Mouse (Mus musculus): ENCODE measurements around the gene Krt32. TPM values are rescaled to one million over a fixed set of nuclear protein-coding genes. Genes with fewer than 3 reads are reported as not detected.

The Krt32 gene
- polyA plus RNA-seq, 1 experiment = not detected

- 45% methylated on average over 2 of the region's 2 CpGs for WGBS
- peaks cover 5% of the 10 kb centered on the region; the same call in 1 of the 2 replicates for H3K4me1 ChIP-seq (ENCODE audit: control insufficient read depth, insufficient read depth, insufficient read length, low read length)
- H3K27ac ChIP-seq (ENCODE audit: insufficient read depth, low read depth, low read length) = no peak overlapping the region
Measured at GRCm38 (mm10) chr11:100113742-100114029, 25.7 kb upstream of the Krt32 start.

GRCm38 (mm10) chr11:100112935-100113741 lies 25.1 kb upstream of the Krt32 start:
- Histone ChIP-seq H3K27me3 (ENCODE audit: control insufficient read depth, insufficient read depth, low read length) (no peaks in the 10 kb centered on the region), H3K36me3 (ENCODE audit: control insufficient read depth, insufficient read depth, low read length) (no peaks in the 10 kb centered on the region), H3K4me3 (ENCODE audit: low read depth, low read length) (no peak overlapping the region), H3K27ac (ENCODE audit: insufficient read depth, low read depth, low read length) (no peak overlapping the region), H3K4me1 (ENCODE audit: control insufficient read depth, insufficient read depth, insufficient read length, low read length) (peaks cover 5% of the 10 kb centered on the region; the same call in 1 of the 2 replicates)
- 67% methylated on average over 11 of the region's 11 CpGs for WGBS
- TF ChIP-seq CTCF (IDR thresholded peaks at IDR 0.05; ENCODE audit: extremely low read depth, insufficient read length, insufficient replicate concordance, low read depth, low read length) = no peak
- no peak for TF ChIP-seq POLR2A (IDR thresholded peaks at IDR 0.05; ENCODE audit: low read depth, low read length)

More at GRCm38 (mm10) chr11:100113742-100114029, 25.7 kb upstream of the Krt32 start:
- TF ChIP-seq CTCF (IDR thresholded peaks at IDR 0.05; ENCODE audit: extremely low read depth, insufficient read length, insufficient replicate concordance, low read depth, low read length) (no peak), POLR2A (IDR thresholded peaks at IDR 0.05; ENCODE audit: low read depth, low read length) (no peak)
- Histone ChIP-seq H3K4me3 (ENCODE audit: low read depth, low read length) (no peak overlapping the region), H3K27me3 (ENCODE audit: control insufficient read depth, insufficient read depth, low read length) (no peaks in the 10 kb centered on the region), H3K36me3 (ENCODE audit: control insufficient read depth, insufficient read depth, low read length) (no peaks in the 10 kb centered on the region)

GRCm38 (mm10) chr11:100105576-100106122 lies 17.6 kb upstream of the Krt32 start, which contains the start of gene Krt36:
TSS of gene Krt36 (minus strand) at chr11:100105626.
- no peak within 1 kb of the TSS for H3K4me3 ChIP-seq (ENCODE audit: low read depth, low read length)
- WGBS = 55% methylated on average over 6 of the region's 6 CpGs
- no peaks in the 10 kb centered on the region for H3K27me3 ChIP-seq (ENCODE audit: control insufficient read depth, insufficient read depth, low read length)
- TF ChIP-seq CTCF (IDR thresholded peaks at IDR 0.05; ENCODE audit: extremely low read depth, insufficient read length, insufficient replicate concordance, low read depth, low read length) (no peak), POLR2A (IDR thresholded peaks at IDR 0.05; ENCODE audit: low read depth, low read length) (no peak)
- no peak within 1 kb of the TSS for H3K27ac ChIP-seq (ENCODE audit: insufficient read depth, low read depth, low read length)
- peaks cover 6% of the 10 kb centered on the region for H3K4me1 ChIP-seq (ENCODE audit: control insufficient read depth, insufficient read depth, insufficient read length, low read length)
- H3K36me3 ChIP-seq (ENCODE audit: control insufficient read depth, insufficient read depth, low read length) = no peaks in the 10 kb centered on the region

GRCm38 (mm10) chr11:100102693-100103429 lies 14.8 kb upstream of the Krt32 start:
- TF ChIP-seq CTCF (IDR thresholded peaks at IDR 0.05; ENCODE audit: extremely low read depth, insufficient read length, insufficient replicate concordance, low read depth, low read length) (no peak), POLR2A (IDR thresholded peaks at IDR 0.05; ENCODE audit: low read depth, low read length) (no peak)
- H3K27ac ChIP-seq (ENCODE audit: insufficient read depth, low read depth, low read length) = no peak overlapping the region
- no peaks in the 10 kb centered on the region for H3K27me3 ChIP-seq (ENCODE audit: control insufficient read depth, insufficient read depth, low read length)
- H3K4me3 ChIP-seq (ENCODE audit: low read depth, low read length) = no peak overlapping the region
- WGBS = 87% methylated on average over 15 of the region's 15 CpGs
- peaks cover 5% of the 10 kb centered on the region for H3K4me1 ChIP-seq (ENCODE audit: control insufficient read depth, insufficient read depth, insufficient read length, low read length)
- no peaks in the 10 kb centered on the region for H3K36me3 ChIP-seq (ENCODE audit: control insufficient read depth, insufficient read depth, low read length)

- TF ChIP-seq CTCF (IDR thresholded peaks at IDR 0.05; ENCODE audit: extremely low read depth, insufficient read length, insufficient replicate concordance, low read depth, low read length) (no peak), POLR2A (IDR thresholded peaks at IDR 0.05; ENCODE audit: low read depth, low read length) (no peak)
Measured at GRCm38 (mm10) chr11:100100391-100100790, 12.4 kb upstream of the Krt32 start.

GRCm38 (mm10) chr11:100097819-100098218 lies 9.8 kb upstream of the Krt32 start:
- WGBS = 74% methylated on average over 9 of the region's 9 CpGs
- H3K4me1 ChIP-seq (ENCODE audit: control insufficient read depth, insufficient read depth, insufficient read length, low read length) = peaks cover 1% of the 10 kb centered on the region; the same call in 1 of the 2 replicates
- no peaks in the 10 kb centered on the region for H3K36me3 ChIP-seq (ENCODE audit: control insufficient read depth, insufficient read depth, low read length)
- TF ChIP-seq CTCF (IDR thresholded peaks at IDR 0.05; ENCODE audit: extremely low read depth, insufficient read length, insufficient replicate concordance, low read depth, low read length) (no peak), POLR2A (IDR thresholded peaks at IDR 0.05; ENCODE audit: low read depth, low read length) (no peak)
- no peak overlapping the region for H3K27ac ChIP-seq (ENCODE audit: insufficient read depth, low read depth, low read length)
- H3K4me3 ChIP-seq (ENCODE audit: low read depth, low read length) = no peak overlapping the region
- no peaks in the 10 kb centered on the region for H3K27me3 ChIP-seq (ENCODE audit: control insufficient read depth, insufficient read depth, low read length)

More at GRCm38 (mm10) chr11:100100391-100100790, 12.4 kb upstream of the Krt32 start:
- Histone ChIP-seq H3K4me3 (ENCODE audit: low read depth, low read length) (no peak overlapping the region), H3K36me3 (ENCODE audit: control insufficient read depth, insufficient read depth, low read length) (no peaks in the 10 kb centered on the region), H3K4me1 (ENCODE audit: control insufficient read depth, insufficient read depth, insufficient read length, low read length) (peaks cover 4% of the 10 kb centered on the region), H3K27me3 (ENCODE audit: control insufficient read depth, insufficient read depth, low read length) (no peaks in the 10 kb centered on the region), H3K27ac (ENCODE audit: insufficient read depth, low read depth, low read length) (no peak overlapping the region)
- 89% methylated on average over 4 of the region's 4 CpGs for WGBS

- Histone ChIP-seq H3K27ac (ENCODE audit: insufficient read depth, low read depth, low read length) (no peak within 1 kb of the TSS), H3K4me1 (ENCODE audit: control insufficient read depth, insufficient read depth, insufficient read length, low read length) (peaks cover 2% of the 10 kb centered on the region; the same call in 1 of the 2 replicates), H3K4me3 (ENCODE audit: low read depth, low read length) (no peak within 1 kb of the TSS), H3K27me3 (ENCODE audit: control insufficient read depth, insufficient read depth, low read length) (no peaks in the 10 kb centered on the region), H3K36me3 (ENCODE audit: control insufficient read depth, insufficient read depth, low read length) (no peaks in the 10 kb centered on the region)
- 87% methylated on average over 9 of the region's 9 CpGs for WGBS
- TF ChIP-seq POLR2A (IDR thresholded peaks at IDR 0.05; ENCODE audit: low read depth, low read length) (no peak), CTCF (IDR thresholded peaks at IDR 0.05; ENCODE audit: extremely low read depth, insufficient read length, insufficient replicate concordance, low read depth, low read length) (no peak)
Measured at GRCm38 (mm10) chr11:100096141-100096540, 8.1 kb upstream of the Krt32 start, which contains the start of gene Krt35. TSS of gene Krt35 (minus strand) at chr11:100096241.

Data from small intestine, adult 2 months (tissue).